Mouse (Mus musculus) C2C12 (cell line): Measurements from ENCODE around the gene Pced1b. TPM values are rescaled to one million over a fixed set of nuclear protein-coding genes. Genes with fewer than 3 reads are reported as not detected.

Experiments
- H3K27me3 ChIP-seq: one replicate; pipeline ENCODE4 v1.6.1; 2011; ENCODE audit not compliant: control insufficient read depth, insufficient read depth, insufficient read length
- H3K36me3 ChIP-seq: one replicate; pipeline ENCODE4 v1.6.1; 2011; ENCODE audit not compliant: control insufficient read depth, insufficient read depth
- H3K4me3 ChIP-seq: one replicate; pipeline ENCODE4 v1.5.1; 2011; ENCODE audit warnings: mild to moderate bottlenecking, control low read depth; ENCODE audit not compliant: poor library complexity, insufficient read depth, severe bottlenecking
- H3K79me2 ChIP-seq: one replicate; pipeline ENCODE4 v1.6.1; 2011; ENCODE audit not compliant: control insufficient read depth, insufficient read depth
- H3K79me3 ChIP-seq: one replicate; pipeline ENCODE4 v1.6.1; 2011; ENCODE audit warnings: low read depth, control low read depth
- H3ac ChIP-seq: one replicate; pipeline ENCODE3; 2011; ENCODE audit warnings: low read depth; ENCODE audit not compliant: control insufficient read depth, insufficient read length
- CEBPB ChIP-seq: IDR thresholded peaks from one replicate; pipeline ENCODE4 v1.6.1; 2011; ENCODE audit warnings: low read depth, mild to moderate bottlenecking, control low read depth, moderate library complexity
- CTCF ChIP-seq: IDR thresholded peaks from one replicate; pipeline ENCODE4 v1.5.1; 2011; ENCODE audit not compliant: control insufficient read depth, insufficient read depth, insufficient read length
- FOSL1 ChIP-seq: IDR thresholded peaks from one replicate; pipeline ENCODE4 v1.8.0; 2011; ENCODE audit warnings: mild to moderate bottlenecking, low read length; ENCODE audit not compliant: poor library complexity, insufficient read depth, severe bottlenecking
- MAX ChIP-seq: IDR thresholded peaks from one replicate; pipeline ENCODE4 v1.6.1; 2011; ENCODE audit warnings: mild to moderate bottlenecking, control low read depth
- MYOD1 ChIP-seq: IDR thresholded peaks from one replicate; pipeline ENCODE4 v1.6.1; 2011; ENCODE audit warnings: low read depth; ENCODE audit not compliant: control insufficient read depth, insufficient read length
- MYOG ChIP-seq: IDR thresholded peaks from one replicate; pipeline ENCODE4 v1.6.1; 2011; ENCODE audit not compliant: control insufficient read depth, insufficient read length; ENCODE audit errors: extremely low read depth
- USF1 ChIP-seq: IDR thresholded peaks from one replicate; pipeline ENCODE4 v1.6.1; 2011; ENCODE audit warnings: low read depth, mild to moderate bottlenecking, control low read depth, moderate library complexity
- polyA plus RNA-seq: library from polyadenylated mRNA; unstranded; fragments of >200 nt; fragmentation: generic; extraction: Trizol; gene quantifications from one replicate; pipeline ENCODE4 v1.2.1, GENCODE M21; 2012; ENCODE audit warnings: missing spikeins

Gene Pced1b
- polyA plus RNA-seq, 1 experiment = 0.32 TPM

GRCm38 (mm10) chr15:97373203-97374084, 126.5 kb downstream of the Pced1b start:
- no peaks in the 10 kb centered on the region for H3K79me2 ChIP-seq
- TF ChIP-seq FOSL1 (no peak), MYOG (no peak), USF1 (no peak)
- no peaks in the 10 kb centered on the region for H3K27me3 ChIP-seq
- no peaks in the 10 kb centered on the region for H3K36me3 ChIP-seq
- H3K4me3 ChIP-seq = no peak overlapping the region
- no peaks in the 10 kb centered on the region for H3K79me3 ChIP-seq
- no peak overlapping the region for H3ac ChIP-seq

- TF ChIP-seq MYOG (no peak), MYOD1 (no peak), FOSL1 (no peak), MAX (no peak), CEBPB (no peak), USF1 (no peak), CTCF (no peak)
- Histone ChIP-seq H3K79me2 (no peaks in the 10 kb centered on the region), H3K4me3 (no peak overlapping the region), H3K36me3 (no peaks in the 10 kb centered on the region), H3ac (no peak overlapping the region), H3K27me3 (no peaks in the 10 kb centered on the region), H3K79me3 (no peaks in the 10 kb centered on the region)
These were observed 127.4 kb downstream of the Pced1b start for GRCm38 (mm10) chr15:97374085-97374844.

- Histone ChIP-seq H3K36me3 (no peaks in the 10 kb centered on the region), H3K27me3 (no peaks in the 10 kb centered on the region), H3K79me3 (no peaks in the 10 kb centered on the region), H3ac (no peak overlapping the region), H3K4me3 (no peak overlapping the region), H3K79me2 (no peaks in the 10 kb centered on the region)
- TF ChIP-seq MAX = no peak
- no peak for TF ChIP-seq USF1
- no peak for TF ChIP-seq MYOD1
These were observed 128.2 kb downstream of the Pced1b start for GRCm38 (mm10) chr15:97374845-97375720.

GRCm38 (mm10) chr15:97376081-97376742, 129.3 kb downstream of the Pced1b start:
- H3ac ChIP-seq = no peak overlapping the region
- TF ChIP-seq USF1 = no peak
- H3K79me3 ChIP-seq = no peaks in the 10 kb centered on the region
- no peaks in the 10 kb centered on the region for H3K36me3 ChIP-seq
- no peaks in the 10 kb centered on the region for H3K79me2 ChIP-seq
- H3K4me3 ChIP-seq = no peak overlapping the region
- H3K27me3 ChIP-seq = no peaks in the 10 kb centered on the region

- H3K79me2 ChIP-seq = no peaks in the 10 kb centered on the region
- no peaks in the 10 kb centered on the region for H3K36me3 ChIP-seq
- no peak overlapping the region for H3ac ChIP-seq
- TF ChIP-seq USF1 (no peak), CEBPB (no peak), MYOG (no peak), MAX (no peak), FOSL1 (no peak), CTCF (no peak), MYOD1 (no peak)
- H3K79me3 ChIP-seq = no peaks in the 10 kb centered on the region
- H3K27me3 ChIP-seq = no peaks in the 10 kb centered on the region
- no peak overlapping the region for H3K4me3 ChIP-seq
These were observed 129.9 kb downstream of the Pced1b start for GRCm38 (mm10) chr15:97376792-97377222.
